Mouse (Mus musculus): ENCODE results near the gene Igf2bp1. TPM values are rescaled to one million over a fixed set of nuclear protein-coding genes. Genes with fewer than 3 reads are reported as not detected.
"Not testable (repeated sequence)": the region's sequence is repeated elsewhere in the genome, so short reads cannot be mapped to it uniquely, and the experiment has no call there.

The Igf2bp1 gene
- total and polyA plus RNA-seq, 2 experiments from 2014 or later: 2.5 to 3.3 TPM

GRCm38 (mm10) chr11:95939828-95940507 is 65.8 kb downstream of the Igf2bp1 start:
- Histone ChIP-seq H3K4me3 (ENCODE audit: low read depth, low read length) (no peak overlapping the region), H3K4me2 (ENCODE audit: low read depth) (no peak overlapping the region), H3K27ac (ENCODE audit: low read depth, low read length) (no peak overlapping the region), H3K36me3 (ENCODE audit: insufficient read depth) (no peaks in the 10 kb centered on the region), H3K9me3 (ENCODE audit: low read length) (no peaks in the 10 kb centered on the region), H3K4me1 (ENCODE audit: insufficient read depth) (no peaks in the 10 kb centered on the region), H3K27me3 (ENCODE audit: insufficient read depth, low read length) (no peaks in the 10 kb centered on the region; the same call in 1 of the 2 replicates), H3K9ac (no peak overlapping the region)
- WGBS: 42% methylated on average over 11 of the region's 11 CpGs
- DNase-seq (no peak), ATAC-seq (no peak)
- TF ChIP-seq CTCF (IDR thresholded peaks at IDR 0.05; ENCODE audit: low read depth): no peak

- no peak overlapping the region for H3K27ac ChIP-seq (ENCODE audit: low read depth, low read length)
- 78% methylated on average over 6 of the region's 6 CpGs for WGBS
- no peaks in the 10 kb centered on the region for H3K36me3 ChIP-seq (ENCODE audit: insufficient read depth)
- H3K4me2 ChIP-seq (ENCODE audit: low read depth): no peak overlapping the region
- no peaks in the 10 kb centered on the region for H3K9me3 ChIP-seq (ENCODE audit: low read length)
- H3K27me3 ChIP-seq (ENCODE audit: insufficient read depth, low read length): no peaks in the 10 kb centered on the region; the same call in 1 of the 2 replicates
- H3K9ac ChIP-seq: no peak overlapping the region
- H3K4me3 ChIP-seq (ENCODE audit: low read depth, low read length): no peak overlapping the region
- ATAC-seq (no peak), DNase-seq (no peak)
- H3K4me1 ChIP-seq (ENCODE audit: insufficient read depth): no peaks in the 10 kb centered on the region
- no peak for TF ChIP-seq CTCF (IDR thresholded peaks at IDR 0.05; ENCODE audit: low read depth)
These were observed 69.3 kb downstream of the Igf2bp1 start for GRCm38 (mm10) chr11:95936409-95936808.

- H3K4me1 ChIP-seq (ENCODE audit: insufficient read depth); ATAC-seq; H3K36me3 ChIP-seq (ENCODE audit: insufficient read depth); H3K27ac ChIP-seq (ENCODE audit: low read depth, low read length); DNase-seq; H3K9me3 ChIP-seq (ENCODE audit: low read length); H3K4me3 ChIP-seq (ENCODE audit: low read depth, low read length); H3K9ac ChIP-seq; H3K27me3 ChIP-seq (ENCODE audit: insufficient read depth, low read length); H3K4me2 ChIP-seq (ENCODE audit: low read depth): not testable (repeated sequence)
- WGBS: 92% methylated on average over 8 of the region's 10 CpGs
These were observed 73.6 kb downstream of the Igf2bp1 start for GRCm38 (mm10) chr11:95932168-95932567.

- Histone ChIP-seq H3K27me3 (ENCODE audit: insufficient read depth, low read length) (no peaks in the 10 kb centered on the region), H3K27ac (ENCODE audit: low read depth, low read length) (no peak overlapping the region), H3K9ac (no peak overlapping the region), H3K4me3 (ENCODE audit: low read depth, low read length) (no peak overlapping the region), H3K4me1 (ENCODE audit: insufficient read depth) (no peaks in the 10 kb centered on the region), H3K4me2 (ENCODE audit: low read depth) (no peak overlapping the region), H3K9me3 (ENCODE audit: low read length) (0 out of 2 replicates have a peak, but pooled peaks cover 4% of the 10 kb centered on the region), H3K36me3 (ENCODE audit: insufficient read depth) (no peaks in the 10 kb centered on the region)
- TF ChIP-seq CTCF (IDR thresholded peaks at IDR 0.05; ENCODE audit: low read depth): 0 out of 2 replicates have a peak, but pooled peaks have one; percentile 4
- ATAC-seq (no peak), DNase-seq (no peak)
- WGBS: 68% methylated on average over 4 of the region's 4 CpGs
These were observed 79.3 kb downstream of the Igf2bp1 start for GRCm38 (mm10) chr11:95926398-95926797.

GRCm38 (mm10) chr11:95925976-95926375 is 79.8 kb downstream of the Igf2bp1 start:
- DNase-seq (no peak), ATAC-seq (no peak)
- Histone ChIP-seq H3K9ac (no peak overlapping the region), H3K4me3 (ENCODE audit: low read depth, low read length) (no peak overlapping the region), H3K36me3 (ENCODE audit: insufficient read depth) (no peaks in the 10 kb centered on the region), H3K4me2 (ENCODE audit: low read depth) (no peak overlapping the region), H3K27me3 (ENCODE audit: insufficient read depth, low read length) (no peaks in the 10 kb centered on the region), H3K9me3 (ENCODE audit: low read length) (0 out of 2 replicates have a peak, but pooled peaks cover 4% of the 10 kb centered on the region), H3K4me1 (ENCODE audit: insufficient read depth) (no peaks in the 10 kb centered on the region), H3K27ac (ENCODE audit: low read depth, low read length) (no peak overlapping the region)
- WGBS: 91% methylated on average over 5 of the region's 5 CpGs
- TF ChIP-seq CTCF (IDR thresholded peaks at IDR 0.05; ENCODE audit: low read depth): no peak

GRCm38 (mm10) chr11:95924215-95924614 is 81.5 kb downstream of the Igf2bp1 start:
- H3K27ac ChIP-seq (ENCODE audit: low read depth, low read length): no peak overlapping the region
- 9% methylated on average over 2 of the region's 2 CpGs for WGBS
- no peaks in the 10 kb centered on the region for H3K36me3 ChIP-seq (ENCODE audit: insufficient read depth)
- no peak overlapping the region for H3K4me2 ChIP-seq (ENCODE audit: low read depth)
- no peak overlapping the region for H3K4me3 ChIP-seq (ENCODE audit: low read depth, low read length)
- H3K9ac ChIP-seq: no peak overlapping the region
- no peak for TF ChIP-seq CTCF (IDR thresholded peaks at IDR 0.05; ENCODE audit: low read depth)
- no peak for DNase-seq
- peaks cover 3% of the 10 kb centered on the region for H3K27me3 ChIP-seq (ENCODE audit: insufficient read depth, low read length)
- H3K9me3 ChIP-seq (ENCODE audit: low read length): 0 out of 2 replicates have a peak, but pooled peaks cover 4% of the 10 kb centered on the region
- no peak for ATAC-seq
- no peaks in the 10 kb centered on the region for H3K4me1 ChIP-seq (ENCODE audit: insufficient read depth)

GRCm38 (mm10) chr11:95923477-95923876 is 82.3 kb downstream of the Igf2bp1 start:
- H3K27ac ChIP-seq (ENCODE audit: low read depth, low read length); H3K9ac ChIP-seq; H3K4me1 ChIP-seq (ENCODE audit: insufficient read depth); H3K36me3 ChIP-seq (ENCODE audit: insufficient read depth); H3K27me3 ChIP-seq (ENCODE audit: insufficient read depth, low read length); H3K4me2 ChIP-seq (ENCODE audit: low read depth); DNase-seq; H3K9me3 ChIP-seq (ENCODE audit: low read length); ATAC-seq; H3K4me3 ChIP-seq (ENCODE audit: low read depth, low read length): not testable (repeated sequence)
- WGBS: under 1% methylated on average over 4 of the region's 6 CpGs

Measured in forebrain, postnatal 0 days (tissue).